Mouse (Mus musculus): ENCODE measurements around the gene Snrnp25.

Gene Snrnp25

DNA sequence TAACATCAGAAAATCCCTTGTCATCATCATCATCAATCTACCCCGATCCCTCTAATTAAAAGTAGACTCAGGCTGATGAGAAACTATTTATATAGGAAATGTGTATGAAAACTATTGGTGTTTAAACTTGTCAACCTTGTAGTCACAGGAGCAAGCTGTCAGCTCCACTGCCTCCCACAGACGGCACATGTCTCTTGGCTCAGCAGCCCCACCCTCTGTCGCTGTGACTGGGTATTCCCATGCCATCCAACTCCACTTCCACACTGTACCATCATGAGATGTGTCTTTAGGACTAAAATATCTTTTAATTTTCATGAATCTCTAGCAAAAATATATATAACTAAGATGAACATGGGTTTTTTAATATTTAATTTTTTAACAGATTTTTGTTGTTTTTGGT, 43.1 kb downstream of the Snrnp25 start:
- H3K4me1 ChIP-seq (replicated peaks; ENCODE audit: low read depth, low read length) = peaks cover 12% of the 10 kb centered on the region
- TF ChIP-seq CTCF (conservative IDR thresholded peaks at IDR 0.05; ENCODE audit: low read length) (no peak), NANOG (IDR thresholded peaks at IDR 0.05; ENCODE audit: borderline replicate concordance, low read length) (no peak), POU5F1 (IDR thresholded peaks at IDR 0.05; ENCODE audit: borderline replicate concordance, low read length) (no peak)
- H3K4me3 ChIP-seq (replicated peaks; ENCODE audit: low read length) = no peak overlapping the region
- H3K27me3 ChIP-seq (ENCODE audit: insufficient read depth, low read length) = no peaks in the 10 kb centered on the region
- H3K36me3 ChIP-seq (ENCODE audit: insufficient read depth, low read length) = peaks cover 82% of the 10 kb centered on the region
- H3K9me3 ChIP-seq (ENCODE audit: low read length) = no peaks in the 10 kb centered on the region

DNA sequence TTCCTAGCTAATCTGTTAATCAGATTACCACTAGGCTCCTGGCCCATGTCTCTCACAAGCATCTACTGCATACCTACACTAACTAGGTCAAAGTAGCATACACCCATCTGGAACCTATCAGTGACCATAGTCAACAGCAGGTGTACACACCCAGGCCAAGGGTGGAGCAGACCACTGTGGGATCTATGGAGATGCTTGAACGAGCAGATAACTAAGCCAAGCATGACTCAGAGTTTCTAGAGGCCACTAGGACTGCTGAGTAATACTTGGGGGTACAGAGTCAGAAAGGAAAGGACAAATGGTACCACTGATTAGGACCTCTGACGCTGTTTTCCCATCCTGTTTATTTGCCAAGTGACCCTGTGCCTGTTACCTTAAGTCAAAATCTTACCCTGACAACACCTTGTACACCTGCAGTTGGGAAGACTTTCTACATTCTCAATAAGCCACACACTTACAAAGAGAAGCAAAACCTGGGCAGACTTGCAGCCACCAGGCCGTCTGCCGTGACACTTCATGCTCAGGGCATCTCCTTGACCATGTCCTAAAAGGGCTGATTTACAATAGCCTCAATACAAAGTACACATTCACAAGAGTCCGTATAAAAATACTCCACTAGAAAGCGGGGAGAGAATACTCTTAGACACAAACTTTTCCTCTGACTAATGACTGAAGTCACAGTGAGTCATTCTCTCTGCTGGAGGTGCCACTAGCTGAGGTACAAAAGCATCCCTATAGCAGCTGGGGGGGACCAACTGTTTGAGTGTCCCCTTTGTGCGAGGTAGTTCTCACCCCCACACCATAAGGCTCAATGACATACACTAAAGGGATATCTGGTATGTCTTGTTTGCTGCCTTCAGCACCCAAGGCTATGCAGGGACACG, 45.9 kb downstream of the Snrnp25 start:
- no peak overlapping the region for H3K4me3 ChIP-seq (replicated peaks; ENCODE audit: low read length)
- no peaks in the 10 kb centered on the region for H3K27me3 ChIP-seq (ENCODE audit: insufficient read depth, low read length)
- H3K36me3 ChIP-seq (ENCODE audit: insufficient read depth, low read length) = peaks cover 90% of the 10 kb centered on the region

GRCm38 (mm10) chr11:32253121-32253520, 47.9 kb downstream of the Snrnp25 start:
- H3K9me3 ChIP-seq (ENCODE audit: low read length) = no peaks in the 10 kb centered on the region
- no peak overlapping the region for H3K4me3 ChIP-seq (replicated peaks; ENCODE audit: low read length)
- no peaks in the 10 kb centered on the region for H3K27me3 ChIP-seq (ENCODE audit: insufficient read depth, low read length)
- TF ChIP-seq CTCF (conservative IDR thresholded peaks at IDR 0.05; ENCODE audit: low read length) (no peak), POU5F1 (IDR thresholded peaks at IDR 0.05; ENCODE audit: borderline replicate concordance, low read length) (no peak), NANOG (IDR thresholded peaks at IDR 0.05; ENCODE audit: borderline replicate concordance, low read length) (no peak)
- H3K36me3 ChIP-seq (ENCODE audit: insufficient read depth, low read length) = peaks cover 73% of the 10 kb centered on the region
- no peaks in the 10 kb centered on the region for H3K4me1 ChIP-seq (replicated peaks; ENCODE audit: low read depth, low read length)

More for the DNA sequence above, 45.9 kb downstream of the Snrnp25 start:
- Histone ChIP-seq H3K9me3 (ENCODE audit: low read length) (no peaks in the 10 kb centered on the region), H3K4me1 (replicated peaks; ENCODE audit: low read depth, low read length) (no peaks in the 10 kb centered on the region)
- TF ChIP-seq CTCF (conservative IDR thresholded peaks at IDR 0.05; ENCODE audit: low read length) = no peak
- no peak for TF ChIP-seq POU5F1 (IDR thresholded peaks at IDR 0.05; ENCODE audit: borderline replicate concordance, low read length)
- TF ChIP-seq NANOG (IDR thresholded peaks at IDR 0.05; ENCODE audit: borderline replicate concordance, low read length) = no peak

- TF ChIP-seq NANOG (IDR thresholded peaks at IDR 0.05; ENCODE audit: borderline replicate concordance, low read length) (no peak), CTCF (conservative IDR thresholded peaks at IDR 0.05; ENCODE audit: low read length) (no peak), POU5F1 (IDR thresholded peaks at IDR 0.05; ENCODE audit: borderline replicate concordance, low read length) (no peak)
- no peaks in the 10 kb centered on the region; the same call in 1 of the 2 replicates for H3K4me1 ChIP-seq (replicated peaks; ENCODE audit: low read depth, low read length)
- H3K9me3 ChIP-seq (ENCODE audit: low read length) = no peaks in the 10 kb centered on the region
- peaks cover 54% of the 10 kb centered on the region for H3K36me3 ChIP-seq (ENCODE audit: insufficient read depth, low read length)
- H3K4me3 ChIP-seq (replicated peaks; ENCODE audit: low read length) = no peak overlapping the region
- H3K27me3 ChIP-seq (ENCODE audit: insufficient read depth, low read length) = no peaks in the 10 kb centered on the region
These were observed 50.9 kb downstream of the Snrnp25 start for GRCm38 (mm10) chr11:32256146-32256545.

DNA sequence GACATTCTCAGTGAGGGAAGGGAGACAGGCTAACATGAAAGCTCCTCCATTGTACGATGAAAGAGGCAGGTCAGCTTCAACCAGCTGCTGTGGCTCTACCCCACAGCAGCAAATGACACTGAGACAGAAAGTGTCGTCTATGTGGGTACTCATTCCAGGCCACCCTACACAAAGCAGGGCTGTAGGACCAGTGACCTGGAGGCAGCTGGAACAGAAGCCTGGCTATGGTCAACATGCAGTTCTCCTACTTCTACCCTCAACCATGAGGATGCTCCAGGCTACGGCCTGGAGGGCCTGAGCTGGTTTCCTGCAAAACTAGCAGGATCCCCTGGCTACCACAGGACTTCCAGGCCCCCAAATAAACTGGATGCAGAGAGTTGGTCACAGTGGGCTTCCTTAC, 51.4 kb downstream of the Snrnp25 start:
- H3K4me3 ChIP-seq (replicated peaks; ENCODE audit: low read length) = no peak overlapping the region
- H3K27me3 ChIP-seq (ENCODE audit: insufficient read depth, low read length) = no peaks in the 10 kb centered on the region
- H3K9me3 ChIP-seq (ENCODE audit: low read length) = no peaks in the 10 kb centered on the region
- TF ChIP-seq POU5F1 (IDR thresholded peaks at IDR 0.05; ENCODE audit: borderline replicate concordance, low read length) (no peak), CTCF (conservative IDR thresholded peaks at IDR 0.05; ENCODE audit: low read length) (no peak)
- H3K36me3 ChIP-seq (ENCODE audit: insufficient read depth, low read length) = peaks cover 52% of the 10 kb centered on the region
- no peaks in the 10 kb centered on the region; the same call in 1 of the 2 replicates for H3K4me1 ChIP-seq (replicated peaks; ENCODE audit: low read depth, low read length)
